Mouse (Mus musculus) gonadal fat pad, adult 2 months (tissue): ENCODE data around the gene Myt1l. TPM values are rescaled to one million over a fixed set of nuclear protein-coding genes. Genes with fewer than 3 reads are reported as not detected.

Experiments
- DNase-seq: peaks from one replicate; pipeline ENCODE4 v3.0.0-alpha.2; 2012; ENCODE audit warnings: low read depth
- polyA plus RNA-seq: library from polyadenylated mRNA; depleted of rRNA; stranded (reverse); fragments of >200 nt; gene quantifications from 2 replicates; pipeline ENCODE4 v1.2.3, GENCODE M21; 2012

Gene Myt1l
- polyA plus RNA-seq, 1 experiment: 0.18 TPM

DNA sequence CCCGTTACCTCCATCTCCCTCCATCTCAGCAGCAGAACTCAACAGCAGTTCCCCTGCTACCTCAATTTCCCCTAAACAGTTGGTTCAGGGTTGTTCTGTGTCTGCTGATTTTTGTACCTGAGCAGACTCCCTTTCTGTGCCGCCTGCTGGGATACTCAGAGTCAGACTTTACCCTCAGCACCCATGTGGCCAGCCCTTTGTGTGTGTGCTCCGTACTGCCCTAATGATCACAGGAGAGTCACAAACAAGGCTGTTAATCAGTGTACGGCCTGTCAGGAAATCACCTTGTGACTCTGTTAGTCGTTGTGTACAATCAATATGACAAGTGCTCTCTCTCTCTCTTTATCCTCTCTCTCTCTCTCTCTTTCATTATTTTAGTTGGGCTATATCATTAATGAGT, 430.5 kb downstream of the Myt1l start:
- no peak for DNase-seq

DNA sequence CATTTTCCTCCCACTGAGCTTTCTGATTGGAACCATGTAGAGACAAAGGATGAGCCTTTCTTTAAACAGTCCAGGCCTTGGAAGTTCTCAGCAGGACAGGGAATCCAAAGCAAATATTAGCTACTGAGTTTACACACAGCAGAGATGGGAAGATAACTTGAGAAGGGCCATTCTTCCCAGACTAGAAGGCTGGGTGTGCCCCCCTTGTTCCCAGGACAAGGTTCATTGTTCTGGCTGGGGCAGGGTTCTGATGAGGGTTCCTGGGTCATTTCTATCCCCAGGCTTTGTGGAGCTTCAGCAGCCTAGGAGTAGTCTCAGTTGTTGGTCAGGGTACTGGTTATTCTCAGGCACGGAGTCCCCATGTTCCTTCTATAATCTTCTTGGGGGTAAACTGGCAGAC, 432.9 kb downstream of the Myt1l start:
- no peak for DNase-seq

DNA sequence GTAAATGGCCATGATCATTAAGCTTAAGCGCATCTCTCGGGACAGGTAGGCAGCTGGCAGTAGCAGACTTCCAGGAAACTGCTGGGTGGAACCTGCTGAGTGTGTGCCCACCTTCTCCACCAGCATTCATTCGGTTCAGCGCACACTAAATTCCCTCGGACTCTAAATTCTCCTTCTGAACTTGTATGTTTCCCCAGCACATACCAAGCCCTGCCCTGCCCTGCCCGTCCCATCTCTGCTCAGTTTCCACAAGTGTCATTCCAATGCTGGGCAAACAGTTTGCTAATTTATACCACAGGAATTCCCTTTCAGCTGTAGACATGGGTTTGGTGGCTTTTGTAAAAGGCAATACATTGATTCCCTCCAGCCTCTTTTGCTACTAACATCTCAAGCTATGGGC, 436.8 kb downstream of the Myt1l start:
- no peak for DNase-seq

DNA sequence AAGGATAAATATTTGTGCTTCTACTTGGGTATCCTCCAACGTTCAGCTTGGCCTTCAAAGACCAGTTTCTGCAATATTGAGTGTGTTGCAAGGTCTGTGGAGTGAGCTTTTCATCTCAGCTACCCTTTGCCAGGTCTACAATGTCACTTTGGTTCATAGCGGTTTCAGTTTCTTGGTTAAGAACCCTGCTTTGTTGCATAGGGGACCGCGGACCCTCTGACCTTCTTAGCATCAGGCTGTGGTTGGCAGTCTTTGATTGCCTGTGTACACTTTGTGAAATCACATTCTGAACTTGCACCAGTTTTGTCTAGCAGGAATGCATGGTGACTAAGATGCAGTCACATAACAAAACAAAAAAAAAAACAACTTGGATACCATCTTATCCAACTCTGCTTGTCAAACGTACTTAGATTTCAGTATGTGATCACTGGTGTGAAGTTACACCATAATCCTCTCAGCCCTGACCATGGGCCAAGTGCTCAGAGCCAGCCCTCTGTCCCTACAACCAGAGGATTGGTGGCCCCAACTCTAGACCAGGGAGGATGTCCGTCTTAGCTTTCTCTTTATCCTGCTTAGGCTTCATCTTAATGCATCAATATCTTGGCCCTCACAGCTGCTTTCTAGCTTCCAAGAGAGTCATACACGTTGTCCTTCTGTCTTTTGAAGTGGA, 443.7 kb downstream of the Myt1l start:
- no peak for DNase-seq

DNA sequence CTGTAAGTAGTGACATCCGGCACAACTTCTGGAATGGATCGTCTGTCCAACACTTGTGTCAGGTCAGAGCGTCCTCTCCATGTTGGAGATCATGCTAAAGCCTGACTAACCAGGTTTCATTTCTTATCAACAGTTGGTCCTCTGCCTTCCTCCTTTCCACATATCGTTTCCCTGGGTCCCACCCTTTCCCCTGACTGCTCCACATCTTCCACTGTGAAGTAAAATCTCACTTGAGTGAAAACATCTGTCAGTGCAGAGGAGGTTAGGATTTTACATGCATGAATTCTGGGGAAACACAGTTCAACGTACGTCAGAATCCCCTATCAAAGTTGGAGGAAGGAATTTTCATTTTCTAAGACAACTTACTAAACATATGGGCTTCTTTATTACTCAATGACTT, 444.3 kb downstream of the Myt1l start:
- no peak for DNase-seq
